Mouse (Mus musculus) layer of hippocampus, adult 9-11 months (tissue): ENCODE results near the gene Bahcc1.

Experiments used
- DNase-seq: peaks from one replicate; pipeline ENCODE4 v3.0.0; 2022

Gene Bahcc1

GRCm38 (mm10) chr11:120248160-120248793 is 15.5 kb downstream of the Bahcc1 start:
- no peak for DNase-seq

DNA sequence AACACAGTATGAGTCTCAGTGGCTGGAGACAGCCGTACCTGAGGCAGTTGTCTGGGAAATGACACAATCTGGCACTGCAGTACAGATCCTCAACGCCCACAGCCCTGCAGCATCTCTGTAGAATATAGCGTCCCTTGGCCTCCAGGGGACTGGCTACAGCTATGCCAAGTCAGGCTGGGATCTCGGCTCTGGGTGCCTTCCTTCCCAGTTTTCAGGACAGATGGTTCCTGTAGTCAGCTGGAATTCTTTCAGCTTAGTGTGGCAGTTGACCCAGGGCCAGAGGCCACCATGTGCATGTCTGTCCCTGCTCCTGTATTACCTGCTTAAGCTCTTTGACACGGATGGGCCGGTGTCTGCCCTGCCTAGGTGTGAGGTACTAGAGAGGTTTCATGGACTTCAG is 16.2 kb downstream of the Bahcc1 start:
- no peak for DNase-seq

- DNase-seq, result no peak
These were observed 18.5 kb downstream of the Bahcc1 start for GRCm38 (mm10) chr11:120250991-120251949.

DNA sequence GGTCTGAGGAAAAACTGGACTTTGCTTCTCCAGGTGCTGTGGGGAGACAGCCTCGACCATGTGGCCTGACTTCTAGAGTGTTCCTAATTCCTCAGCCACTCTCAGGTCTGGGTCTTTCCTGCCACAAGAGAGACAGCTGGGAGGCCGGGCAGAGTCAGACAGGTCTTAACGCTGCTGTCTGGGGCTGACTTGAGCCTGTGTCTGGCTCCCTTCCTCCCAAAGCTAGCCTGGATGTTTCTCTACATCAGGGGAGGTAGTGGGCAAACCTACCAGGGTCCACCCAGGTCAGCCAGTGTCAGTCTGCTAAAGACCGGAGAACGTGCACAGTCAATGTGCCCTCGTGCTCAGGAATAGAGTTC is 19.2 kb downstream of the Bahcc1 start:
- DNase-seq, result no peak

- DNase-seq, result no peak
These were observed 19.7 kb downstream of the Bahcc1 start for GRCm38 (mm10) chr11:120252398-120252797.

GRCm38 (mm10) chr11:120252843-120253645 is 20.3 kb downstream of the Bahcc1 start:
- DNase-seq, result no peak

DNA sequence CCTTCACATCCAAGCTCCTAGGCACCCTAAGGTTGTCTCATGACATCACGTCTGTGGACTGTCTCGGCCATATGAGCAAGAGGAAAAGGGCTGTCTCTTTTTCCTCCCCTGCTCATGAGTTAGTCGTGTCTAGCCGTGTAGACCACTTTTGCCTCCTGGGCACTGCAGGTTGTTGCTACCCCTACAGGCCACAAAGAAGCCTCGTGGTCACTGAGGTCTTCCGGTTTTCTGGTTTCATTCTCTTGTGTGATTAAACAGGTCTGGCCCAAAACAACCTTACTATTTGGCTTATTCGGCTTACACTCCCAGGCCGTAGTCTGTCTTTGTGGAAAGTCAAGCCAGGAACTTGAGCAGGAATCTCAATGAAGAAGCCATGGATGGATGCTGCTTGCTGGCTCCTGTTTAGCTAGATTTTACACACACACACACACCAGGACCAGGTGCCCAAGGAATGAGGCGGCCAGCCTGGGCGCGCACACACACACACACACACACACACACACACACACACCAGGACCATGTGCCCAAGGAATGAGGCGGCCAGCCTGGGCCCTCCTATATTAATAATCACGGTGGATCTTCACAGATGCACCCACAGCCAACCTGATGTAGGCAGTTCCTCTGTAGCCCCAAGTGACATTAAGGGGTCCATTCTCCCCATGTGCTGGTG is 21.0 kb downstream of the Bahcc1 start:
- DNase-seq, result no peak

- DNase-seq, result no peak
These were observed 21.7 kb downstream of the Bahcc1 start for GRCm38 (mm10) chr11:120254420-120254819.

GRCm38 (mm10) chr11:120255038-120255437 is 22.3 kb downstream of the Bahcc1 start:
- DNase-seq, result peak; percentile 78

- DNase-seq, result no peak
These were observed 22.8 kb downstream of the Bahcc1 start for GRCm38 (mm10) chr11:120255499-120255898.

DNA sequence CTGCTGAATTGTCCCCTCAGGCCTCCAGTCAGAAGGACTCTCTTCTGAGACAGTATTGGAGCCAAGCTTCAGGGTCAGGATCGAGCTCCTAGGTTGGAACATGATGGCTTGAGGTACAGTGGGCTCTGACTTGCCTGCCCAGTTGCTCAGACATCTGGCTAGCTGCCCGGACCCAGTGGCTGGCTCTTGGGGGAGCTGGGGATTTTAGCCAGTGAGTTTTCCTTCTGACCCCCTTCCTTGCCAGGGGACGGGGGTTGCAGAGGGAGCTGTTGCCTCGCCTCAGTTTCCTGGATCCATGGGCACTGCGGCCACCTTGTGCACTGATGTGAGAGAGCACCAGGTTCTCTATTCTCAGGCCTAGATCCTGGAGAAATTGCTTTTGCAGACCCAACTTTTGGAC is 23.4 kb downstream of the Bahcc1 start:
- no peak for DNase-seq

DNA sequence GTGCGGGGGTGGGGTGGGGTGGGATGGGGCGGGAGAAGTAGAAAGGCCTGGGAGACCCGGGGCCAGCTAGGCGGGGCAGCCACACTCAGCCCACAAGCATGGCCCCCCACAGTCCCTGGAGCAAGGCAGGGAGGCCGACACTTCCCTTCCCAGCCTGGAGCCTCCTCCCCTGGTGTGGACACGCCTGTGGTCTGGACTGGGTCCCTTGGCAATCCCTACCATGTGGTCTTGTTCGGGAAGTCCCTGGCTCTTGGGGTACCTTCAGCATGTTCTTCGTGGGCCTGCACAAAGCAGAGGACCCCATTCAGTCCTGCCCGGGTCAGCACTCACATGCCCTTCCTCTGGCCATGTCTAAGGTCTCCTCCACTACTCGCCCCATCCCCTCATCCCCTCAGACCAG is 23.8 kb downstream of the Bahcc1 start:
- no peak for DNase-seq

DNA sequence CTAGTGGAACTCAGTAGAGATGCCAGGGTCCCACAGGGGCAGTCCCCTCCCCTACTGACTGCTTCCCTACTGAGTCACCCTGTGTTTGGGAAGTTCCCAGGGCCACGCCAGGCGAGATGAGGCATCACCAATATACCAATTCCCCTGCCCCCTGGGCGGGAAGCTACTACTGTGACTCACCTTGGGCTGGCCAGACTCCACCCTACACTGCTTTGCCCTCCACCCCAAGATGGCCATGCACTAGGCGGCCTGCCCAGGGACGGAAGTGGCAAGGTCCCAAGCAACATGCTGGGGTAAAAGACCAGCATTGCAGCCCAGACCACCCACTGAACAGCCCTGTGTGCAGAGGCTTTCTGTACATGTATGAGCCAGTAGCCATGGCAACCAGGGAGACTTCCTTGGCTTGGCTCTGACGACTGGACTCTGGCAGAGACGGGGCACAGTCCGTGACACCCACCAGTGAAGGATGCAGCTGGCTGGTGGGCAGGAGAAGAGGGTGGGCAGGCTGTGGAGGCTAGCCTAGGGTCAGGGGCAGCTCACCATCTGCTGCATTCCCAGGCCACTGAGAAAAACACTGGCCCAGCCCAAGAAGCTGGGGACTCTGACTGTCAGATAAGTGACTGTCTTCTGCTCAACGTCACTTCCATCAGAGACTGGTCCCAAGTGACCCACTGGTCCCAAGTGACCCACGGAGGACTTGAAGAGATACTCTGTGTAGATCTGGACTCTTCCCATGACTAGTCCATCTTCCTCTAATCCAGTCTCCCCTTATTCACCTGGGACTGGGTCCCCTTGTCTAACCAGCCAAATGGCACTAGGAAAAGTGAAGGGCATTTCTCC is 24.5 kb downstream of the Bahcc1 start:
- no peak for DNase-seq

DNA sequence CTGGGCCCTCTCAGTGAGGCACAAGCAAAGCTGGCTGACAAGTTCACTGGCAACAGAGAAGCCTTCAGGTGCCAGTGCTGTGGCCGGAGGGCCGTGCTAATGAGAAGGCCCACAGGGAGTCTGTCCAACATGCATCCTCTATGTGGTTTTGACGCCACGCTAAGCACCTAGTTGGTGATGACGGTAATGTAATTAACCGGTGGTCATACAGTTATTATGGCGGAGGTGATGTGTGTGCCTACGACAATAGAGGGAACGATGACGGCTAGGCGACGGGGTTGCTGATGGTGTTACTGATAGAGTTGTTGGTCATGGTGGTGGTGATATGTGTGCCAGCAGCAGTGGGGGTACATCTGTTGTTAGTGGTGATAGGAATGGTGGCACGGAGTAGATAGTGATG is 25.2 kb downstream of the Bahcc1 start:
- no peak for DNase-seq

DNA sequence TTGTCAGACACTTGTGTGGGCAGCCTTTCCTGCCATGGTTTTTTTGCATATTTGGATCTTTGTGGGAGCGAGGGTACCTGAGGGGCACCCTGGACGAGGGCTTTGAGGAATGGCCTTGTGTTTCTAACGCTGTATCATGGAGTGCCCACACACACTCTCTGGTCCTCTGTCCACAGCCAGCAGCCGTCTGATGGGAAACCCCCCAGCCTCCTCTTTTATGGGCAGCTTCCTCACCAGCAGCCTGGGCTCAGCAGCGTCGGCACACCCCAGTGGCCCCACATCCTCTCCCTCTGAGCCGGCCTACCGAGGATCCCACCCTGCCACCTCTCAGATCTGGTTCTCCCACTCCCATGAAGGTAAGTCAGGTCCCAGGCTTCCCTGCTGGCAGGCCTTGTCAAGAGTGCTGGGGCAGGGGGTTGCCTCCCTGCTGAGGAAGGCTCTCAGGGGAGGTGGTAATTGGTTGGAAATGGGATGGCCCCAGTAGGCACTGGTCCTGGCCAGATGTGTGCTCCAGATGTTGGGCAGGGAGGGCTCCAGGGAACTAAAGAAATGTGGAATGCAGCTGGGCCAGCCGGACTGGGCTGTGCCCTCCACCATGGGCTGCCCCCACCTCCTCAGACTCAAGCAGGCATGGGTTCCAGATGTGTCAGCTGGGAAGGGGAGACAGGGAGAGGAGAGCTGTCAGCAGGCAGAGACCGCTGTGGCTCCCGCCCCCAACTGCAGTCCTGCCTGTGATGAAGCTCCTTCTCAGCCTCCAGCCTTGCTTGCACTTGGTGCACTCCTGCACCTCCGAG is 26.3 kb downstream of the Bahcc1 start:
- no peak for DNase-seq

GRCm38 (mm10) chr11:120259792-120260768 is 27.3 kb downstream of the Bahcc1 start:
- peak; percentile 75 for DNase-seq

DNA sequence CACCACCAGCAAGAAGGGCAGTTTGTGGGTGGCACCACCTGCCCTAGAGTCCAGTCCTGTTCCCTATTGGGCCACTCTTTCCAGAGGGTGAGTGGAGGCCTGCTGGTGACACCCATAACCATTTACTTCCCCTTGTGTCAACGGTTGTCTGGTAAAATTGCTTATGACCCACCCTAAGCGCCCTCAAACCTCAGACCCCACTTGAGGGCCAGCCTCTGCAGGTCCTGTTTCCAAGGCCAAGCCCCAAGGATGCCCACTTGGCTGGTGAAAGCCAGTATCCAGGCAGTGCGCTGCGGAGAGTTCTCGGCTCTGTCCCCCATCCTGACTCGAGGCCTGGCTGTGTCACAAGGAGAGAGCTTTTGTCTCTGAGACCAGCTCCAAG is 28.0 kb downstream of the Bahcc1 start:
- no peak for DNase-seq

- DNase-seq, result peak; percentile 92
These were observed 28.9 kb downstream of the Bahcc1 start for GRCm38 (mm10) chr11:120261416-120262355.
